Mouse (Mus musculus) right cerebral cortex, postnatal 10 days (tissue): Measurements from ENCODE around the gene Btn2a2.

Experiments used
- DNase-seq, 2 experiments: peaks; one replicate each; pipeline ENCODE4 v3.0.0; 2021; ENCODE audit warnings: low spot score in 2 of 2

The Btn2a2 gene

DNA sequence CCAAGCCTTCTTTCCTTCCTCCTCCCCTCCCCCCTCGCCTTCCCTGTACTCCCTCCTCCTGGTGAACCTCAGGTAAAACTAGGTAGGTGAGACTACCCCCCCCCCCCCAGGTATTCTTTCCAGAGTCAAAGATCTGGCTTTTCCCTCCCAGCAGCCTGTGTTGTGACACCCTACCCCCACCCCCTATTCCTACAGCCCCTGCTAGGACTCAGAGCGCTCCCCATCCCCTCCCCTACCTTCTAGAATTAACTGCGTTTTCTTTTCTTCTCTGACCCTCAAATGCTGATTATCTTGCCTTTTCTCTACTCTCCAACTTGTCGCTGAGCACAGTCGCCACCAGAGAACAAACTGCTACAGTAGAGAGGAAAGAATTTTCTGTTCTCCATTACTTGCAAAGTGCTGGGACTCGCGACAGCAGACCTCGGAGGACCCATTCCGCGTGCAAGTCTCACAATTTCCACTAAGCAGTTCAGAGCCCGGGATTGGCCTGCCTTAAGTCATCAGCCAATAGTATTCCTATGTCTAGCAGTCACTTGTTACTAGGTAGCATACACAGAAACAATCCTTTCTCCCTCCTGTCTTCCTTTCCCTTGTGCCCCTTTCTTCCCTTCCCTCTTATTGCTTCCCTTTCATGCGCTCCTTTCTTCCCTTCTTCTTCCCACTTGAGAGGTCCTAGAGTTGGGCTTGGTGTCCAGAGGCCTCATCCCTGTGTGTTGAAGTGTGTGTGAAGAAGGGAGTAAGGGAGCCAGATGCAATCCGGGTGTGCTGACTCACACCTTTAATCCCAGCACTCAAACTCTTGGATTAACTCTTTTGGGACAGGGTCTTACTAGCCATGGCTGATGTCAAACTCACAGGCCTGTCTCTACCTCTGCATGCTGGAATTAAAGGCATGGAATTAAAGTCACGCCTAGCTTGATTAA is at the start of gene Btn2a2:
Btn2a2 (minus strand) TSS at position 458 of the 923 bp plus-strand sequence.
- peak; percentile 86 to 90 for DNase-seq

DNA sequence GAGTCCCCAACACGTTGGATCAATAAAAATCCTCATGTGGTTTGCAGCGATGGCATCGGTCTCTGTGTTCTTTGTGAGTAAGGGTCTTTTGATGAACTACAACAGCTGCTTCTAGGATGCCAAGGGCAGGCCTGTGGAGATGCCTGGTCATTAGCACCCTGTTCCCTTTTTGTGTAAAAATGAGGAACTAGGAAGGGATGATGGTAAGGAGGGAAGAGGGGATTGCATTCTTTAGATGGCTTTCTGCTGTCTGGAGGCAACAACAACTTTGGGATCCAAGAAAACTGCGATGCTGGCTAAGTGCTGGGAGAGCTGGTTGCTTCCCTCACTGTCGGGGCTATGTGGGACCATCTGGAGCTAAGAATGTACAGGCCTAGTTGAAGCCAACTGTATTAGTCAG is 49.6 kb upstream of the Btn2a2 start:
- no peak for DNase-seq

- no peak for DNase-seq
These were observed 48.5 kb upstream of the Btn2a2 start for GRCm38 (mm10) chr13:23537006-23537710.

- DNase-seq = no peak
These were observed 47.6 kb upstream of the Btn2a2 start for GRCm38 (mm10) chr13:23536076-23536822.

GRCm38 (mm10) chr13:23535137-23536075 is 46.7 kb upstream of the Btn2a2 start, which contains the start of gene Hist1h3g:
Gene Hist1h3g, plus strand, starts transcription at chr13:23535422.
- DNase-seq = peak; percentile 96 to 98

DNA sequence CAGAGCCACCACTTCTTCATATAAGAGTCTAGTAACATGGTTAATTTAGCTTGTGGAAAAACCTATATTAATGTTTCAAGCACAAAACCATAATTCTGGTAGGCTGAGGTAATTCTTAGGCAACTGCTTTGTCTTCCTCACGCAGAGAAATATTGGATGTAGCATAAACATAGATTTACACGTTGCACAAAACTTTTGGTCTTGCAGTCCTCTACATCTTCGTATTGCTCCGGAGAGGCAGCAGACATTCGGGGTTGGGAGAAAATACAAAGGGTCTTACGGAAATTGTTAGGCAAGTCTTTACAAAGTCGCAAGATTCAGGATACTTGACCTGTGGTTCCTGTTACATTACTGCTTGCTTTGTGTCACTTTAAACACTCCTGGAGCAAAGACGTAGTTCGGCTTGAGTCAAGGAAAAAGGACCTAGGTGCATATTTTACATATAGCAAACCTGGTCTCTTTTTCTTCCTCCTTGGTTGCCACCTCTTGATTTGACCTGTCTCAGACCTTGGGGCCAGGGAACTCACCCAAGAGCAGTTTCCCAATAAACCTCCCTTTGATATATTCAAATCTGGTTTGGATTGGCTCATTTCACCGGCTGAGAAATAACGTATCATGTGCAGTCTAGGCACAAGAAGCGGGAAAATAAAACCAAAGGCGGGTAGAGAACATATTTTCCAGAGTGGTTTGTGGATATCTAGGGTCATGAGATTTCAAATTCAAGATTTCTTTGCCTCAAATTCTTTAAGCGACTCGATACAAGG is 45.9 kb upstream of the Btn2a2 start:
- DNase-seq = peak in 1 of 2 experiments; percentile 48

GRCm38 (mm10) chr13:23533560-23534367 is 45.1 kb upstream of the Btn2a2 start, which contains the start of gene Hist1h2af:
Gene Hist1h2af, plus strand, starts transcription at chr13:23533906.
- DNase-seq = peak; percentile 89 to 93

DNA sequence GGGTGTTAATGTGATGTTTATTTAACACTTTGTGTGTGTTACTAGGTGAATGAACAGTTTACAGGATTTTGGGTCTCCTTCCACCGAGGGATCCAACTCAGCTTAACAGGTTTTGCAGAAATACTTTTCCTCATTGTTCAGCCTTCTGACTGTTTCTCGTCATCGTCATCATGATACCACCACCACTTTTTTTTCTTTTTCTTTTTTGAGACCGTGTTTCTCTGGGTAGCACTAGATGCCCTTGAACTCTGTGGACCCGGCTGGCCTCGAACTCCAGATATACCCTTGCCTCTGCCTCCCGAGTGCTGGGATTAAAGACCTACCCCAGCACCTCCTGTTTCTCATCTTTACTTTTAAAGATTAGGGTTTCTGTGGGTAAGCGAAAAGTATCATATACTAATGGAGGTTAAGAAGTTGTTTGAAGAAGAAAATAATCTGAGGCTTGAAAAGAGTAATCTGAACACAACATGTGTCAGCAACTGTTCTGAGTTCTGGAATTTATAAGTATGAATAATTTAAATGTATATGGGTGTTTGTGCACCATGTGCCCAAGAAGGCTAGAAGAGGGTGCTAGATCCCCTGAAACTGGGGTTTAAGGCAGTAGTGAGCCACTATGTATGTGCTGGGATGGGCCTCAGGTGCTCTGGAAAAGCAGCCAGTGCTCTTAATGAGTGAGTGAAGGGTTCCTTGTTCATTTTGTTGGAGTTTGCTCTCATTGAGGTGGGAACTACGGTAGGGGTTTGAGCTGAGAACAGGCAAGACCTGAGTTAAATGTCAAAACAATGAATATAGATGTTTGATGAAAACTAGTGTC is 43.8 kb upstream of the Btn2a2 start:
- DNase-seq = no peak

- DNase-seq = peak; percentile 98
These were observed 42.5 kb upstream of the Btn2a2 start, which contains the start of gene Hist1h4h for GRCm38 (mm10) chr13:23530901-23531875. Gene Hist1h4h, plus strand, starts transcription at chr13:23531050.

DNA sequence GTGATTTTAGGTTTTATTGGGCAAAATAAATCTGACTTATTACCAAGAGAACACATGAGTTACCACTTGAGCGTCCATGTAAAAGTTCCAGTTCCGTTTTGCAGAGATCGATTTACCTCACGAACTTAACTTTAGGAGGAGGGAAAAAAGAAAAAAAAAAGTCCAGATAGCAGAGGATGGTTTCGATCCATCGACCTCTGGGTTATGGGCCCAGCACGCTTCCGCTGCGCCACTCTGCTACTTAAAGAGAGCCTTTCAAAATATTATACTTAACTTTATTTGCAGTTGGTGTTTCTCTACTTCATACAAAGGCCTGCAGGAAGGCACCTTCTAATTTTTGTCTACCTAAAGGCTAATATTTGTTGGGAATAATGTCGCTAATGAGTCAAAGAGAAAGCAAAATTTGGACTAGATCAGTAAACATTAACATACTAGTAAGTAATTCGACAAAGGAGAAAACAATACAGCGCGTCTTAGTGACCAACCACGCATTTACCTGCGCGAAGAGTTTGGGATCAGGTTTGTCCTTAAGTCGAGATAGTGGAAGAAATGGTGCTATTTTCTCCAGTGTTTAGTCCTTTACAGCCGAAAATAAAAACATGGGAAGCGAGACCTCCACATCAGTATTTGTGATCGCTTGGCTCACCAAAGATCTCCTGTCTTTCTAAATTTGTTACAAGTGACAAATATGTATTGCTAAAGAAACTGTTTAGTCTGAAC is 41.7 kb upstream of the Btn2a2 start:
- peak; percentile 57 to 69 for DNase-seq

DNA sequence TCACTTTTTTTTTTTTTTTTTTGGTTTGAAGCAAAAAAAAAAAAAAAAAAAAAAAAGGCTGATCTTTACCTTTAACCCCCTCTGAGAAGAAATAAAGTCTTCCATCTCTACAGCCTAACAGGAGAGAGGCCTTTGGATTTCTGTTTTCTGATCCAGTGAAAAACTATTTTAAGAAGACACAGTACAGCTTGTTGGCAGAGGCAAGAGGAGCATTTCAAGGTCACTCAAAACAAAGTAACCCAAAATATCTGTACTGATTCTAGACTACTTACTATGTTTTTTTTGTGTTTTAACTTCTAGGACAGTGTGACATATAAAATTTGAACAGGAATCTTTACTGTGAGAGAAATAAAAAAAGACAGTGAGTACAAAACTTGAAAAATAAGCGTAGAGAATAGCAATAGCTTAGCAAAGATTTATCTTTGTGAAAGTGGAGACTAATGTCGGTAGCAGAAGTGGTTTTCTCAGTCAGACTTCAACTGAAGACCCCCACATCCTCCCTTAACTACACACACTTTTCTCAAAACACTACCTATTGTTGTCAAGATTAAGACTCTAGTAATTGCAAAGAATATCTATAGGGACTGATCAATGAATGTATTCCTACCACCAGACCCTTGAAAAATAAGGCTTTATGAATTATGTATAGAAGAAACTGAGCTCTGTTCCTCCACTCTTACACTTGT is 41.0 kb upstream of the Btn2a2 start:
- DNase-seq = no peak

- DNase-seq = no peak
These were observed 40.3 kb upstream of the Btn2a2 start for GRCm38 (mm10) chr13:23529005-23529404.

- DNase-seq = peak; percentile 90 to 92
These were observed 37.7 kb upstream of the Btn2a2 start for GRCm38 (mm10) chr13:23526312-23526711.

DNA sequence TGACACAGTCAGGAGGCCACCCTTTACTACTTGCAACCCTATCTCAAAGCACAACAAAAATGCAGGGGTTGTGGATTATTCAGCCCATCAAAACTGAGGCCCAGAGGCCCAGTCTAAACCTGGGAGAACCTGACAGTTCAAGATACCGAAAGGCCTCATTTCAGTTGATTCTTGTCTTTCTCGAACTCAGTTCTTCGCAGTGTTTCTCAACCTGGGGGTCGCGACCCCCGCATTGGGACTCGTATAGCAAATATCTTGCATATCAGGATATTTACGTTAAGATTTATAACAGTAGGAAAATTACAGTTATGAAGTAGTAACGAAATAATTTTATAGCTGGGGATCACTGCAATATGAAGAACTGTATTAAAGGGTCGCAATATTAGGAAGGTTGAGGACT is 37.2 kb upstream of the Btn2a2 start:
- DNase-seq = peak in 1 of 2 experiments; percentile 37

DNA sequence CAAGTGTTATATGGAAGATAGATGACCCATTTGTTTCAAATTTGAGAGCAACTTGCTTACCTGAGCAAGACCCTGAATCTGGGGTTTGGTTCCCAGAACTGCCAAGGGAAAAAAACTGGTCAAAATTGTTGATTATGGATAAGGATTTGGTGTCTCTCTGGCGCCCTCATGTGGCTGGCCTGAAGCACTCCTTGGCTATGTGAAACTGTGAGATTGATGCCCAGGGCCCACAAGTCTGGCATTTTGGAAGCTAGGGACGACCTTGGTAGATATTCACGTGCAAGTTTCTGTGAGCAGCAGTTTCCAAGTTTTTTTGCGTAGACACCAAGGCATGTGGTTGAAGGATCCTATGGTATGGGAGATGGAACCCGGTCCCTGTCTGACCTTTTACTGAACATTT is 36.0 kb upstream of the Btn2a2 start:
- peak; percentile 75 to 86 for DNase-seq

DNA sequence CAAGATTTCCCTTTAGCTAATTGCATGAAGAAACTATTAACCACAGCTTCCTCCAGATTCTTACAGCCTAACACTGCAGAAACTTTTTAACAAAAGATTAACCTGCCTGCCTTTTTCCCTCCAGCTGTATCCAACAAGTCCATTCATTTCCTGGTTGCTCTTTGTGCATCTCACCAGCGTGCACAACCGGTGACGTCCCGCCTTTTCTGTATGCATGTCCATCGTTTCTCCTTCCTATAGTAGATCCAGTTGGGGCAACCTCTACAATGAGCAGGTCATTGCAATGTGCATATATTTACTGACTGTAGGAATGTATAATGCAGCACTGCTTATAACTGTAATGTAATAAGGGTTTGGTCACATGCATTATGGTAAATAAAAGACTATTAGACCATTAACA is 35.3 kb upstream of the Btn2a2 start:
- DNase-seq = no peak
